Mouse (Mus musculus): ENCODE results near the gene Defa28.
"Not testable (repeated sequence)": the region's sequence is repeated elsewhere in the genome, so short reads cannot be mapped to it uniquely, and the experiment has no call there.

DNA sequence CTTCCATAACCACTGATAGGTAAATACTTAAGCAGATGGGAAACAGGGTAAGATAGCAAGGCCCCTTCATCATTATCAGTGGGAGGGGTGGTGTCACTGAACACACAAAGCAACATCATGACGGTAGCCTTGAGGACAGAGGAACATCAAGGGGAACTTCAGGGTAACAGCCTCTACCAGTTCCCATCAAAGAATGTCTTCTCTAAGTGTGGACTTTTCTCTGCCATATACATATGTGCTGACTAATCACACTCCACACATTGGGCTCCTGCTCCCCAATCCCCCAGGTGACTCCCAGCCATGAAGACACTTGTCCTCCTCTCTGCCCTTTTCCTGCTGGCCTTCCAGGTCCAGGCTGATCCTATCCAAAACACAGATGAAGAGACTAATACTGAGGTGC is 35.1 kb downstream of the Defa28 start, which contains the start of gene Defa26:
- not testable (repeated sequence) for TF ChIP-seq POLR2A (IDR thresholded peaks at IDR 0.05; ENCODE audit: low read depth, low read length); CTCF (IDR thresholded peaks at IDR 0.05; ENCODE audit: borderline replicate concordance, insufficient read depth, low read length)

Measured in embryonic fibroblast, embryonic 13.5 days (primary cell).